Mouse (Mus musculus) MEL (cell line): ENCODE data around the gene Ptpn14. TPM values are rescaled to one million over a fixed set of nuclear protein-coding genes. Genes with fewer than 3 reads are reported as not detected.

ENCODE experiments used
- DNase-seq: peaks from one replicate; pipeline ENCODE4 v3.0.0; 2011; ENCODE audit warnings: low read depth, low spot score
- H3K27ac ChIP-seq: 2 replicates; pipeline ENCODE4 v1.5.1; 2012; ENCODE audit warnings: low read depth, mild to moderate bottlenecking, control low read depth, low read length, moderate library complexity; ENCODE audit not compliant: control insufficient read depth
- H3K27me3 ChIP-seq, 2 experiments: fragments of 150-350 bp in 1 of 2; sonication (generic) in 1 of 2; 2 replicates each; pipeline ENCODE4 v1.6.1; 2012; ENCODE audit warnings: low read length in 2 of 2, mild to moderate bottlenecking in 2 of 2, improper control_type of control experiment in 1 of 2, moderate library complexity in 1 of 2; ENCODE audit not compliant: insufficient read depth in 2 of 2, control insufficient read depth in 1 of 2
- H3K36me3 ChIP-seq, 2 experiments: 2 replicates each; pipeline ENCODE4 v1.6.1; 2012 to 2014; ENCODE audit warnings: low read length in 2 of 2, improper control_type of control experiment in 1 of 2, inconsistent platforms in 1 of 2, mild to moderate bottlenecking in 1 of 2; ENCODE audit not compliant: insufficient read depth in 2 of 2, control insufficient read depth in 1 of 2
- H3K4me1 ChIP-seq, 2 experiments: fragments of 150-350 bp in 1 of 2; sonication (generic) in 1 of 2; 2 replicates each; pipeline ENCODE4 v1.6.1; 2012; ENCODE audit warnings: low read length in 2 of 2, improper control_type of control experiment in 1 of 2, mild to moderate bottlenecking in 1 of 2; ENCODE audit not compliant: insufficient read depth in 2 of 2, control insufficient read depth in 1 of 2
- H3K4me3 ChIP-seq, 2 experiments: fragments of 150-350 bp in 1 of 2; sonication (generic) in 1 of 2; 2 replicates each; pipeline ENCODE4 v1.5.1; 2012; ENCODE audit warnings: low read depth in 2 of 2, low read length in 2 of 2, mild to moderate bottlenecking in 2 of 2, moderate library complexity in 2 of 2, control low read depth in 1 of 2, improper control_type of control experiment in 1 of 2; ENCODE audit not compliant: control insufficient read depth in 1 of 2, insufficient read depth in 1 of 2
- H3K79me2 ChIP-seq: 2 replicates; pipeline ENCODE4 v1.6.1; 2012; ENCODE audit warnings: mild to moderate bottlenecking, low read length, moderate library complexity; ENCODE audit not compliant: control insufficient read depth, poor library complexity, insufficient read depth
- H3K9ac ChIP-seq: 2 replicates; pipeline ENCODE4 v1.6.1; 2012; ENCODE audit warnings: low read depth, mild to moderate bottlenecking, control low read depth, low read length, moderate library complexity; ENCODE audit not compliant: control insufficient read depth, poor library complexity, severe bottlenecking
- H3K9me3 ChIP-seq: fragments of 150-350 bp; sonication (generic); replicated peaks from 2 replicates; pipeline ENCODE4 v1.6.1; 2012; ENCODE audit warnings: mild to moderate bottlenecking, low read length, improper control_type of control experiment, moderate library complexity; ENCODE audit not compliant: insufficient read depth
- BHLHE40 ChIP-seq: IDR thresholded peaks from 2 replicates; pipeline ENCODE4 v1.6.1; 2012; ENCODE audit warnings: low read depth, mild to moderate bottlenecking, inconsistent platforms, low read length, improper control_type of control experiment, borderline replicate concordance
- CHD1 ChIP-seq: IDR thresholded peaks from 2 replicates; pipeline ENCODE4 v1.6.1; 2012; ENCODE audit warnings: low read depth, mild to moderate bottlenecking, inconsistent platforms, low read length, improper control_type of control experiment
- E2F4 ChIP-seq: IDR thresholded peaks from 2 replicates; pipeline ENCODE4 v1.6.1; 2011; ENCODE audit warnings: low read depth, low read length, improper control_type of control experiment, borderline replicate concordance
- ETS1 ChIP-seq: IDR thresholded peaks from 2 replicates; pipeline ENCODE4 v1.6.1; 2012; ENCODE audit warnings: low read depth, mild to moderate bottlenecking, inconsistent platforms, low read length, improper control_type of control experiment, moderate library complexity
- GATA1 ChIP-seq: IDR thresholded peaks from 2 replicates; pipeline ENCODE4 v1.6.1; 2011; ENCODE audit warnings: low read depth, low read length, improper control_type of control experiment
- HCFC1 ChIP-seq: IDR thresholded peaks from 2 replicates; pipeline ENCODE4 v1.6.1; 2012; ENCODE audit warnings: low read depth, mild to moderate bottlenecking, inconsistent platforms, low read length, improper control_type of control experiment, moderate library complexity
- KAT2A ChIP-seq: conservative IDR thresholded peaks from 2 replicates; pipeline ENCODE4 v1.6.1; 2012; ENCODE audit warnings: low read depth, low read length, improper control_type of control experiment, inconsistent platforms
- MAX ChIP-seq: IDR thresholded peaks from 2 replicates; pipeline ENCODE4 v1.6.1; 2011; ENCODE audit warnings: low read length, improper control_type of control experiment
- MAZ ChIP-seq: IDR thresholded peaks from 2 replicates; pipeline ENCODE4 v1.6.1; 2012; ENCODE audit warnings: low read depth, mild to moderate bottlenecking, inconsistent platforms, low read length, improper control_type of control experiment
- MEF2A ChIP-seq: IDR thresholded peaks from 2 replicates; pipeline ENCODE4 v1.6.1; 2014; ENCODE audit warnings: low read depth, mild to moderate bottlenecking, inconsistent platforms, low read length, improper control_type of control experiment; ENCODE audit not compliant: poor library complexity, insufficient replicate concordance, severe bottlenecking; ENCODE audit errors: extremely low read depth
- MXI1 ChIP-seq: IDR thresholded peaks from 2 replicates; pipeline ENCODE4 v1.6.1; 2011; ENCODE audit warnings: mild to moderate bottlenecking, low read depth, low read length, improper control_type of control experiment
- MYB ChIP-seq: IDR thresholded peaks from 2 replicates; pipeline ENCODE4 v1.6.1; 2011; ENCODE audit warnings: mild to moderate bottlenecking, low read depth, low read length, improper control_type of control experiment
- NELFE ChIP-seq: IDR thresholded peaks from 2 replicates; pipeline ENCODE4 v1.6.1; 2011; ENCODE audit warnings: low read depth, low read length, improper control_type of control experiment
- POLR2AphosphoS2 ChIP-seq: IDR thresholded peaks from 2 replicates; pipeline ENCODE4 v1.6.1; 2011; ENCODE audit warnings: low read length, improper control_type of control experiment
- POLR2AphosphoS5 ChIP-seq: IDR thresholded peaks from 2 replicates; pipeline ENCODE4 v1.6.1; 2012; ENCODE audit warnings: low read depth, borderline replicate concordance, mild to moderate bottlenecking, inconsistent platforms, low read length, moderate library complexity, mixed read lengths
- RCOR1 ChIP-seq: IDR thresholded peaks from 2 replicates; pipeline ENCODE4 v1.6.1; 2012; ENCODE audit warnings: low read depth, mild to moderate bottlenecking, inconsistent platforms, low read length, improper control_type of control experiment
- TAL1 ChIP-seq: IDR thresholded peaks from 2 replicates; pipeline ENCODE4 v1.6.1; 2012; ENCODE audit warnings: mild to moderate bottlenecking, inconsistent platforms, low read length, moderate library complexity, mixed read lengths
- TBP ChIP-seq: IDR thresholded peaks from 2 replicates; pipeline ENCODE4 v1.8.0; 2011; ENCODE audit warnings: low read depth, low read length, improper control_type of control experiment
- TCF12 ChIP-seq: IDR thresholded peaks from 2 replicates; pipeline ENCODE4 v1.6.1; 2014; ENCODE audit warnings: low read depth, mild to moderate bottlenecking, inconsistent platforms, low read length, improper control_type of control experiment, moderate library complexity
- UBTF ChIP-seq: IDR thresholded peaks from 2 replicates; pipeline ENCODE4 v1.6.1; 2012; ENCODE audit warnings: low read depth, mild to moderate bottlenecking, inconsistent platforms, low read length, improper control_type of control experiment, moderate library complexity, borderline replicate concordance; ENCODE audit not compliant: insufficient read depth
- USF1 ChIP-seq: IDR thresholded peaks from 2 replicates; pipeline ENCODE4 v1.6.1; 2014; ENCODE audit warnings: low read depth, mild to moderate bottlenecking, inconsistent platforms, low read length, improper control_type of control experiment, moderate library complexity
- USF2 ChIP-seq, 2 experiments: IDR thresholded peaks; 2 replicates each; pipeline ENCODE4 v1.6.1; 2011 to 2012; ENCODE audit warnings: improper control_type of control experiment in 2 of 2, low read length in 2 of 2, borderline replicate concordance in 1 of 2, inconsistent platforms in 1 of 2, low read depth in 1 of 2, mild to moderate bottlenecking in 1 of 2; ENCODE audit not compliant: insufficient read depth in 1 of 2
- ZC3H11A ChIP-seq: IDR thresholded peaks from 2 replicates; pipeline ENCODE4 v1.6.1; 2012; ENCODE audit warnings: low read depth, mild to moderate bottlenecking, inconsistent platforms, low read length, improper control_type of control experiment
- ZMIZ1 ChIP-seq: IDR thresholded peaks from 2 replicates; pipeline ENCODE4 v1.6.1; 2012; ENCODE audit warnings: low read depth, mild to moderate bottlenecking, inconsistent platforms, low read length, improper control_type of control experiment, moderate library complexity
- ZNF384 ChIP-seq: IDR thresholded peaks from 2 replicates; pipeline ENCODE4 v1.6.1; 2012; ENCODE audit warnings: low read depth, mild to moderate bottlenecking, inconsistent platforms, low read length, improper control_type of control experiment
- polyA plus RNA-seq, 2 experiments: library from polyadenylated mRNA; stranded (reverse) in 1 of 2; unstranded in 1 of 2; fragments of >175 nt in 1 of 2; fragments of >200 nt in 1 of 2; gene quantifications; 2 replicates each; pipeline versions ENCODE4 v1.2.1 to v1.2.4; 2012; ENCODE audit warnings: low replicate concordance in 2 of 2, low read depth in 1 of 2; ENCODE audit not compliant: insufficient read length in 2 of 2, insufficient read depth in 1 of 2, missing spikeins in 1 of 2
- total RNA-seq: library from RNA; depleted of rRNA; stranded (reverse); fragments of 300-350 nt; gene quantifications from 2 replicates; pipeline ENCODE4 v1.2.3, GENCODE M21; 2012

Gene Ptpn14
- total and polyA plus RNA-seq, 3 experiments, result 0.62 to 1.0 TPM; not detected in 1

DNA sequence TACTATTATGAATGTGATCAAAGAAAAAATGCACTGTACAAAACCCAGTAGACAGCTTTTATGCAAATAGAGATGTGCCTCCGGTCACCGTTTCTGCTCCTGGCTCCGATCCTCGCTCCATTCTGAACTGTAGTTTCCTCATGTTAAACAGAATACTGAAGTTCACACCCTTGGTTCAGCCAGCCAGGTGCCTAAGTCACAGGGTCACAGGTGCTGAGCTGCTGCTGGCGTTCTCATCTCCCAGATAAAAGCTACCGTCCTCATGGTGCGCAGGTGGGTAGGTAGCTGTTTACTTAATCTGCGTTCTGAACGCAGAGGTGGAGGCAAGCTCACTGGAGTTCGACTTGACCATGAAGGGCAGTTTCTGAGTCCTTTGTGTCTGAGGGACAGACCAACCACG, 75.7 kb downstream of the Ptpn14 start:
- DNase-seq, result no peak
- no peaks in the 10 kb centered on the region for H3K4me1 ChIP-seq
- H3K9ac ChIP-seq, result no peak overlapping the region
- no peak for TF ChIP-seq USF2 (IDR thresholded peaks at IDR 0.05; ENCODE audit: borderline replicate concordance in 1 of 2, insufficient read depth in 1 of 2, low read depth in 1 of 2, low read length in 2 of 2)
- TF ChIP-seq KAT2A, result no peak
- TF ChIP-seq ZNF384, result no peak
- no peak for TF ChIP-seq POLR2AphosphoS2
- no peak for TF ChIP-seq MEF2A
- TF ChIP-seq MXI1, result no peak
- no peak for TF ChIP-seq GATA1
- TF ChIP-seq BHLHE40, result no peak
- no peak for TF ChIP-seq MAZ
- no peak for TF ChIP-seq UBTF
- no peak for TF ChIP-seq MAX
- no peak for TF ChIP-seq ETS1
- TF ChIP-seq RCOR1, result no peak
- no peak for TF ChIP-seq NELFE
- TF ChIP-seq USF1, result no peak
- H3K9me3 ChIP-seq, result no peaks in the 10 kb centered on the region
- H3K27ac ChIP-seq, result no peak overlapping the region
- no peaks in the 10 kb centered on the region for H3K36me3 ChIP-seq
- no peaks in the 10 kb centered on the region for H3K27me3 ChIP-seq
- H3K4me3 ChIP-seq, result no peak overlapping the region
- no peaks in the 10 kb centered on the region for H3K79me2 ChIP-seq

DNA sequence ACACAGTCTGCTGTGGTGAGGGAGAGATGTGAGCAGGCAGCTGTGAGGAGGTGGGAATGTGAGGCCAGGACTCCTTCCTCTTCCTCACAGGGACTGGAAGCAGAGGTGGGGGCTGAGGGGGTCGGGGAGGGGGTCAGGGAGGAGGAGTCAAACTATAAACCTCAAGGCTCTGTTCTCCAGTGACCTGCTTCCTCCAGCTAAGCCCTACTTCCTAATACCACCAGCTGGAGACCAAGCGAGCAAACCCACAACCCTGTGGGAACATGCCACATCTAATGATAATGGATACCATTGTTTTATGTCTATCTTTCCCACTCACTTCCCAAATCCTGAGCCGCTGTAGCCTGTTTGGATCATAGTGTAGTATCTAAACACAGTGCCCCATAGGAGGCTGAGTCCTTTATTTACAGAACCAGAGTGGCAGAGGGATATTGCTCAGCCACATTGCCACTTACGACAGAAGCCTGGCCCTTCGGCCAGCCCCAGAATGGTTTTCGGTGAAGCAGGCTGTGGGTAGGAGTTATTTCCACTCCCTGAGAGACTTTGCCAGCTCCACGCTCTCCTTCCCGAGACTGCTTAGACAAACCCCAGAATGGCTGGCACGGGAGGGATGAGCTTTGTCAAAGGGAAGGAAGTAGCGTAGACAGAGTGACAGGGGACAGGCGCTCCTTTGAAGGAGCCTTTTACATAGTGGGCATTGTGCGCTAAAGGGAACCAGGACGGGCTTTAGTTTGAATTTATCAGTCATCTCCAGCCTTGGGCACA, 78.6 kb downstream of the Ptpn14 start:
- Histone ChIP-seq H3K9ac (no peak overlapping the region), H3K4me3 (no peak overlapping the region), H3K27me3 (no peaks in the 10 kb centered on the region), H3K36me3 (no peaks in the 10 kb centered on the region), H3K79me2 (no peaks in the 10 kb centered on the region), H3K27ac (no peak overlapping the region), H3K4me1 (no peaks in the 10 kb centered on the region), H3K9me3 (no peaks in the 10 kb centered on the region)
- DNase-seq, result no peak
- TF ChIP-seq TBP (no peak), ZMIZ1 (no peak), TAL1 (no peak), POLR2AphosphoS5 (no peak), E2F4 (no peak), TCF12 (no peak), NELFE (no peak), ZNF384 (no peak), HCFC1 (no peak), CHD1 (no peak), USF1 (no peak), ZC3H11A (no peak), RCOR1 (no peak), GATA1 (no peak), MYB (no peak), BHLHE40 (no peak), KAT2A (no peak)
